Mouse (Mus musculus) E14TG2a.4 (cell line): ENCODE results near the gene Wnt4.

ENCODE experiments used
- CTCF ChIP-seq: conservative IDR thresholded peaks from 2 replicates; pipeline ENCODE4 v1.5.1; 2014; ENCODE audit warnings: low read length
- NANOG ChIP-seq: IDR thresholded peaks from 2 replicates; pipeline ENCODE4 v1.6.1; 2014; ENCODE audit warnings: borderline replicate concordance, low read length, mixed read lengths

GRCm38 (mm10) chr4:137281273-137281672 lies 4.0 kb downstream of the Wnt4 start:
- TF ChIP-seq CTCF (no peak), NANOG (no peak)
